Mouse (Mus musculus) left cerebral cortex, adult 8-10 months (tissue): ENCODE data around the gene Hoxd1. TPM values are rescaled to one million over a fixed set of nuclear protein-coding genes. Genes with fewer than 3 reads are reported as not detected.

Experiments used
- microRNA-seq, 2 experiments: library from miRNA; unstranded; fragments of <30 nt; microRNA quantifications; one replicate each; pipeline ENCODE4 v1.2.0; 2022
- total RNA-seq, 4 experiments: library from RNA; stranded (reverse); gene quantifications; 2 replicates each; pipeline ENCODE4 v1.2.4; 2022

Hoxd1 gene
- total RNA-seq, 4 experiments from 2014 or later: 0.18 to 0.19 TPM; not detected in 2

Small RNA genes within 50 kb of the gene (microRNA-seq; reads per million reads assigned to microRNA genes)
- 22.3 to 43.5 reads per million in 2 experiments for gene Mir10b

Other genes starting within 250 kb of the Hoxd1 start
- gene Lnpk, start 183.5 kb upstream of the Hoxd1 start, total RNA-seq: 10 to 100 TPM; 61.4 to 65.7 (median 63.9) TPM
- gene Evx2, start 103.4 kb upstream of the Hoxd1 start, total RNA-seq: not detected
- not detected for gene Hoxd13, start 94.7 kb upstream of the Hoxd1 start, total RNA-seq
- not detected for gene Hoxd12, start 88.0 kb upstream of the Hoxd1 start, total RNA-seq
- gene Hoxd11, start 83.4 kb upstream of the Hoxd1 start, total RNA-seq: not detected
- gene Hoxd10, start 71.1 kb upstream of the Hoxd1 start, total RNA-seq: not detected
- not detected for gene Hoxd9, start 65.3 kb upstream of the Hoxd1 start, total RNA-seq
- gene Hoxd8, start 58.4 kb upstream of the Hoxd1 start, total RNA-seq: not detected
- gene Hoxd3, start 51.1 kb upstream of the Hoxd1 start, total RNA-seq: not detected
- gene Hoxd4, start 51.1 kb upstream of the Hoxd1 start, total RNA-seq: not detected
- not detected for gene Gm28230, start 36.3 kb upstream of the Hoxd1 start, total RNA-seq
- 10 to 100 TPM; 37.7 to 46.0 (median 41.5) TPM for gene Mtx2, start 62.8 kb downstream of the Hoxd1 start, total RNA-seq